Mouse (Mus musculus) hindbrain, embryonic 10.5 days (tissue): ENCODE data around the gene Plekha5. TPM values are rescaled to one million over a fixed set of nuclear protein-coding genes. Genes with fewer than 3 reads are reported as not detected.
A peak's percentile ranks its signal among the peaks of the same experiment; 100 is the strongest.

ENCODE experiments used
- DNase-seq: peaks from one replicate; pipeline ENCODE4 v3.0.0-alpha.2; 2017; ENCODE audit warnings: low spot score
- H3K27ac ChIP-seq: fragments of 300-500 bp; sonication (generic); 2 replicates; pipeline ENCODE4 v1.5.1; 2016; ENCODE audit warnings: mild to moderate bottlenecking, moderate library complexity
- H3K27me3 ChIP-seq: fragments of 300-500 bp; sonication (generic); 2 replicates; pipeline ENCODE4 v1.6.1; 2016; ENCODE audit warnings: mild to moderate bottlenecking; ENCODE audit not compliant: poor library complexity, insufficient read depth, severe bottlenecking
- H3K36me3 ChIP-seq: fragments of 300-500 bp; sonication (generic); 2 replicates; pipeline ENCODE4 v1.6.1; 2016; ENCODE audit warnings: mild to moderate bottlenecking, moderate library complexity
- H3K4me1 ChIP-seq: fragments of 300-500 bp; sonication (generic); replicated peaks from 2 replicates; pipeline ENCODE4 v1.6.1; 2016; ENCODE audit warnings: mild to moderate bottlenecking
- H3K4me3 ChIP-seq: fragments of 300-500 bp; sonication (generic); 2 replicates; pipeline ENCODE4 v1.5.1; 2016; ENCODE audit warnings: mild to moderate bottlenecking, moderate library complexity
- H3K9me3 ChIP-seq: fragments of 300-500 bp; sonication (generic); 2 replicates; pipeline ENCODE4 v1.6.1; 2016; ENCODE audit warnings: mild to moderate bottlenecking, moderate library complexity
- WGBS: fragments of 180-500 bp; shearing (Covaris S2); methylation state at CpG from one replicate; pipeline ENCODE4 v1.1.7; 2016; 5-methylcytosine and 5-hydroxymethylcytosine counted together
- polyA plus RNA-seq: library from polyadenylated mRNA; unstranded; fragments of >200 nt; fragmentation: Nextera tagmentation; extraction: Ambion mirVana; gene quantifications from 2 replicates; pipeline ENCODE4 v1.2.1, GENCODE M21; 2016

Gene Plekha5
- polyA plus RNA-seq, 1 experiment from 2014 or later, result 35.5 TPM

DNA sequence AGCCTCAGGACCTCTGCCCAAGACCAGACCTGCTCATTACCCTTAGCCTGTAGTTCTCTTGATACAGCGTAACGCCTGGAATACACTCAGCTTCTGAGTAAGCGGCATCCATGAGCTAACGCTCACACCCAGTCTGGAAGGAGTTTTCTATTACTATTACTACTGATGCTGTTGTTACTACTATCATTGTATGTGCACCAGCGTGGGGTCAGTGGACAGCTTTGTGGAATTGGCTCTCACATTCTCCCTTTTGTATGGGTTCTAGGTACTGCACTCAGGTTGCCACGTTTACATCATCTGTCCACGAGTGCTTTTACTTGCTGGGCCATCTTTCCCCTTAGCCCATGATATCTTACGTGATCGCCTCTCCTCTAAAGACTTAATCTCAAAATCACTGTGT lies 8.5 kb downstream of the Plekha5 start:
- Histone ChIP-seq H3K27me3 (no peaks in the 10 kb centered on the region), H3K27ac (no peak overlapping the region), H3K4me1 (no peaks in the 10 kb centered on the region), H3K4me3 (no peak overlapping the region), H3K36me3 (peaks cover 79% of the 10 kb centered on the region), H3K9me3 (0 out of 2 replicates have a peak, but pooled peaks cover 2% of the 10 kb centered on the region)
- 95% methylated on average over 9 of the region's 9 CpGs for WGBS
- no peak for DNase-seq

DNA sequence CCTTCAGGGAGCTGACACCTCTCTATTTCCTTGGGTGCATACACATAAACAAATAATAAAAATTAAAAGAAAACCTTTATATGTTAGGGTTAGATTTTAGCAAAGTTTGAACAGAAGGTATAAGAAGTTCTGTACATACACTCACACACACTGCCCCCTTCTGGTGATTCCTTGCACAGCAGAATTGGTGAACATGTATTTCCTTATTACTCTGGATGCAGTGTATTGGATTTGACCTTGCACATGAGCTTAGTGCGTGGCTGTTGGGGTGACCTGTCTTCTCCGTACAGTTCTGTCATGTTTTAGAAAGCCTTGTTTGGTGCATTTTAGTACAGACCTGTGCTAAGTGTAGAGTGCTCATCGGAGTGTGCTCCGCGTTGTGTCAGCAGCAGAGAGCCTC lies 19.5 kb downstream of the Plekha5 start:
- Histone ChIP-seq H3K4me1 (peaks cover 23% of the 10 kb centered on the region), H3K4me3 (no peak overlapping the region), H3K9me3 (no peaks in the 10 kb centered on the region), H3K27me3 (no peaks in the 10 kb centered on the region), H3K36me3 (peaks cover 11% of the 10 kb centered on the region), H3K27ac (no peak overlapping the region)
- 94% methylated on average over 5 of the region's 5 CpGs for WGBS
- DNase-seq, result peak; percentile 47

DNA sequence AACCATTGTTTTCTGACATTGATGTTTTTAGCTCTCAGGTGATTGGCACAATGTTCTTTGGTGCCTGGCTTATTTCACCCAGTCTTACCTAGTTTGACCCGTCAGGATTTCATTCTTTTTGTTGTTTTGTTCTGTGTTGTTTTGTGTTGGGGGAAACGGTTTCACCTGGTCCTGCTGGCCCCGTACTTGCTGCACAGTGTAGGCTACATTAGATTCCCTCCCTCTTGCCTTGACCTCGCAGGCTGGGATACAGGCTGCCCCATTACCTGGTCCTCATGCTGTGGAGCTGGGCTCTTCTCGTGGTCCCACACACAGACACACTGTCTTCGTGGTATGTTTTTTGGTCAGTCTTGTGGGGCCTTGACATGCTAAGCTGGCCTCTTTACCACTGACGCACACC lies 20.3 kb downstream of the Plekha5 start:
- DNase-seq, result no peak

GRCm38 (mm10) chr6:140444855-140445465 lies 21.1 kb downstream of the Plekha5 start:
- DNase-seq, result no peak
- peaks cover 12% of the 10 kb centered on the region for H3K36me3 ChIP-seq
- peak overlapping the region; percentile 60 for H3K27ac ChIP-seq
- WGBS, result 24% methylated on average over 10 of the region's 10 CpGs
- H3K4me3 ChIP-seq, result no peak overlapping the region
- H3K4me1 ChIP-seq, result peaks cover 21% of the 10 kb centered on the region
- no peaks in the 10 kb centered on the region for H3K27me3 ChIP-seq
- no peaks in the 10 kb centered on the region for H3K9me3 ChIP-seq

More for the DNA sequence above, 20.3 kb downstream of the Plekha5 start:
- 65% methylated on average over 7 of the region's 7 CpGs for WGBS
- no peaks in the 10 kb centered on the region for H3K9me3 ChIP-seq
- no peak overlapping the region for H3K4me3 ChIP-seq
- H3K4me1 ChIP-seq, result peaks cover 21% of the 10 kb centered on the region
- peaks cover 12% of the 10 kb centered on the region for H3K36me3 ChIP-seq
- H3K27me3 ChIP-seq, result no peaks in the 10 kb centered on the region
- no peak overlapping the region for H3K27ac ChIP-seq

GRCm38 (mm10) chr6:140448010-140448739 lies 24.3 kb downstream of the Plekha5 start:
- DNase-seq, result no peak
- Histone ChIP-seq H3K36me3 (peaks cover 33% of the 10 kb centered on the region), H3K27me3 (no peaks in the 10 kb centered on the region), H3K4me3 (no peak overlapping the region), H3K27ac (no peak overlapping the region), H3K9me3 (no peaks in the 10 kb centered on the region), H3K4me1 (peaks cover 16% of the 10 kb centered on the region)
- WGBS, result 94% methylated on average over 21 of the region's 21 CpGs

DNA sequence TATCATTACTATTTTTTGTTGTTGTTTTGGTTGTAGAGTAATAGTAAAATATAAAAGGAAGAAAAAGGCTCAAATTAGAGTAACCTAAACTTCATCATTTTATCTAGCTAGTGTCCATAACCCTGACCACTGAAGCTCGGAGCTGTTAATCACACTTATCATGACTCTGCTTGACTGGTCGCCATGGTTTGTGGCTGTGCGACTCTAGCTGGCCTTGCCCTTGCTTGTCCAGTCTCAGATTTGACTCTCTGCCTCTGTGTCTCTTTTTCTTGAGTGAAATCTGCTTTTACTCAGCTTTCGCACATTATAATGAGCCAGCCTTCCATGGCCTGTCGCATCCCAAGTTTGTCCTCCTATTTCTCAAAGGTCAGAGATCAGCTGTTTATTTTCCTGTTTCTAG lies 26.8 kb downstream of the Plekha5 start:
- 91% methylated on average over 5 of the region's 5 CpGs for WGBS
- no peaks in the 10 kb centered on the region for H3K27me3 ChIP-seq
- no peaks in the 10 kb centered on the region for H3K4me1 ChIP-seq
- H3K36me3 ChIP-seq, result peaks cover 38% of the 10 kb centered on the region
- no peak overlapping the region for H3K27ac ChIP-seq
- H3K9me3 ChIP-seq, result no peaks in the 10 kb centered on the region
- DNase-seq, result no peak
- no peak overlapping the region for H3K4me3 ChIP-seq

- H3K4me1 ChIP-seq, result no peaks in the 10 kb centered on the region
- no peaks in the 10 kb centered on the region for H3K9me3 ChIP-seq
- no peak for DNase-seq
- no peak overlapping the region for H3K27ac ChIP-seq
- H3K27me3 ChIP-seq, result no peaks in the 10 kb centered on the region
- no peak overlapping the region for H3K4me3 ChIP-seq
- WGBS, result 97% methylated on average over 8 of the region's 8 CpGs
- H3K36me3 ChIP-seq, result peaks cover 43% of the 10 kb centered on the region
Observed at GRCm38 (mm10) chr6:140452736-140453135, 28.9 kb downstream of the Plekha5 start.

- Histone ChIP-seq H3K4me1 (no peaks in the 10 kb centered on the region), H3K27me3 (no peaks in the 10 kb centered on the region), H3K9me3 (no peaks in the 10 kb centered on the region), H3K27ac (no peak overlapping the region), H3K36me3 (peaks cover 41% of the 10 kb centered on the region), H3K4me3 (no peak overlapping the region)
- DNase-seq, result no peak
- WGBS, result 91% methylated on average over 5 of the region's 5 CpGs
Observed at GRCm38 (mm10) chr6:140453454-140453853, 29.6 kb downstream of the Plekha5 start.

- H3K27me3 ChIP-seq, result no peaks in the 10 kb centered on the region
- H3K9me3 ChIP-seq, result no peaks in the 10 kb centered on the region
- H3K4me3 ChIP-seq, result no peak overlapping the region
- H3K4me1 ChIP-seq, result no peaks in the 10 kb centered on the region
- no peak for DNase-seq
- 94% methylated on average over 3 of the region's 3 CpGs for WGBS
- H3K36me3 ChIP-seq, result peaks cover 41% of the 10 kb centered on the region
- H3K27ac ChIP-seq, result no peak overlapping the region
Observed at GRCm38 (mm10) chr6:140454388-140454787, 30.5 kb downstream of the Plekha5 start.

GRCm38 (mm10) chr6:140455851-140456250 lies 32.0 kb downstream of the Plekha5 start:
- Histone ChIP-seq H3K9me3 (no peaks in the 10 kb centered on the region), H3K4me1 (no peaks in the 10 kb centered on the region), H3K27ac (no peak overlapping the region), H3K36me3 (peaks cover 35% of the 10 kb centered on the region), H3K27me3 (no peaks in the 10 kb centered on the region), H3K4me3 (no peak overlapping the region)
- 93% methylated on average over 3 of the region's 3 CpGs for WGBS
- DNase-seq, result no peak

- H3K36me3 ChIP-seq, result peaks cover 35% of the 10 kb centered on the region
- H3K4me1 ChIP-seq, result no peaks in the 10 kb centered on the region
- 90% methylated on average over 15 of the region's 15 CpGs for WGBS
- no peak for DNase-seq
- no peaks in the 10 kb centered on the region for H3K27me3 ChIP-seq
- H3K27ac ChIP-seq, result no peak overlapping the region
- H3K4me3 ChIP-seq, result no peak overlapping the region
- H3K9me3 ChIP-seq, result no peaks in the 10 kb centered on the region
Observed at GRCm38 (mm10) chr6:140456393-140457163, 32.7 kb downstream of the Plekha5 start.

GRCm38 (mm10) chr6:140460398-140460797 lies 36.5 kb downstream of the Plekha5 start:
- H3K4me3 ChIP-seq, result no peak overlapping the region
- WGBS, result 88% methylated on average over 7 of the region's 7 CpGs
- H3K27ac ChIP-seq, result no peak overlapping the region
- H3K9me3 ChIP-seq, result no peaks in the 10 kb centered on the region
- no peaks in the 10 kb centered on the region for H3K27me3 ChIP-seq
- no peaks in the 10 kb centered on the region for H3K4me1 ChIP-seq
- no peak for DNase-seq
- H3K36me3 ChIP-seq, result peaks cover 24% of the 10 kb centered on the region

- no peak for DNase-seq
- no peak overlapping the region for H3K4me3 ChIP-seq
- H3K9me3 ChIP-seq, result no peaks in the 10 kb centered on the region
- H3K27me3 ChIP-seq, result no peaks in the 10 kb centered on the region
- H3K4me1 ChIP-seq, result no peaks in the 10 kb centered on the region
- H3K36me3 ChIP-seq, result peaks cover 14% of the 10 kb centered on the region; the same call in 1 of the 2 replicates
- H3K27ac ChIP-seq, result no peak overlapping the region
- 89% methylated on average over 6 of the region's 6 CpGs for WGBS
Observed at GRCm38 (mm10) chr6:140464818-140465217, 41.0 kb downstream of the Plekha5 start.
